Mouse (Mus musculus): ENCODE data around the gene Csf2rb2.

GRCm38 (mm10) chr15:78241335-78241734 lies 64.2 kb downstream of the Csf2rb2 start:
- TF ChIP-seq CTCF (IDR thresholded peaks at IDR 0.05; ENCODE audit: borderline replicate concordance, control insufficient read depth, extremely low read depth, insufficient read depth, low read length, poor library complexity) (no peak), POLR2A (IDR thresholded peaks at IDR 0.05; ENCODE audit: control insufficient read depth, extremely low read depth, insufficient read depth, low read length, poor library complexity) (no peak)
